Mouse (Mus musculus) gastrocnemius, adult 18-20 months (tissue): Measurements from ENCODE around the gene Pgap3. TPM values are rescaled to one million over a fixed set of nuclear protein-coding genes. Genes with fewer than 3 reads are reported as not detected.

Experiments used
- DNase-seq: peaks from one replicate; pipeline ENCODE4 v3.0.0; 2021; ENCODE audit warnings: low spot score
- total RNA-seq, 2 experiments: library from RNA; stranded (reverse); gene quantifications; 2 replicates each; pipeline ENCODE4 v1.2.3; 2021

The Pgap3 gene
- total RNA-seq, 2 experiments from 2014 or later, result 2.3 to 3.7 TPM

- DNase-seq, result no peak
Measured at GRCm38 (mm10) chr11:98357396-98358160, 42.7 kb downstream of the Pgap3 start.

DNA sequence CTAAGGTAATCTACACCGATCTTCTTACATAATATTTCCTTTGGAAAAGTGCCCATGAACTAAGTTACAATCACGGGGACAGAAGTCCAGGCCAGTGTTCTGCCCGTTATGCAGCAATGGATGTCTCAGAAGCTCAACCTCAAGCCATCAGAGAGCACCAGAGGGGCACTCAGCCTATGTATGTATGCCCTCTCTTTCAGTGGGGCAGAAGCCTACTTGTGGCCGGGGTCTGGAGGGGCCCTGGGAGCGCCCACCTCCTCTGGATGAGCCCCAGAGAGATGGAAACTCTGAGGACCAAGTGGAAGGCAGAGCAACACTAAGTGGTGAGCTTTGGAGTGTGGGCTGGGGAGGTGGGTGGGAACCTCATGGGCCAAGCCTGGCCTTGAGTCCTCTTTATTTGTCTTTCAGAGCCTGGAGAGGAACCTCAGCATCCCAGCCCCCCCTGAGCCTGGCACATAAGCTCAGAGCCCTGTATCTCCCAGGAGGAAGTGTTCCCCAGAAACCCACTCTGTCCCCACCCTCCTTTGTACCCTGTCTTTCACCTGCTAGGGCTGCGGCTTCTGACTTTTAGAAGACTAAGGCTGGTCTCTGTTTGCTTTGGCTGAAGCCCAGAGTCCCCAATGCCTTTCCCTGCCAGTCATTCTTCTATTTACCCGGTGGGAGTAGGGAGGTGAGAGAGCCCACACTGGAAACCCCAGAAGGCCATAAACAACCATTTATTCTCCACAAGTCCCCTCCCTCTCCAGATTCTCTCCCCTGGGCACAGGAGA lies 43.5 kb downstream of the Pgap3 start:
- DNase-seq, result no peak

DNA sequence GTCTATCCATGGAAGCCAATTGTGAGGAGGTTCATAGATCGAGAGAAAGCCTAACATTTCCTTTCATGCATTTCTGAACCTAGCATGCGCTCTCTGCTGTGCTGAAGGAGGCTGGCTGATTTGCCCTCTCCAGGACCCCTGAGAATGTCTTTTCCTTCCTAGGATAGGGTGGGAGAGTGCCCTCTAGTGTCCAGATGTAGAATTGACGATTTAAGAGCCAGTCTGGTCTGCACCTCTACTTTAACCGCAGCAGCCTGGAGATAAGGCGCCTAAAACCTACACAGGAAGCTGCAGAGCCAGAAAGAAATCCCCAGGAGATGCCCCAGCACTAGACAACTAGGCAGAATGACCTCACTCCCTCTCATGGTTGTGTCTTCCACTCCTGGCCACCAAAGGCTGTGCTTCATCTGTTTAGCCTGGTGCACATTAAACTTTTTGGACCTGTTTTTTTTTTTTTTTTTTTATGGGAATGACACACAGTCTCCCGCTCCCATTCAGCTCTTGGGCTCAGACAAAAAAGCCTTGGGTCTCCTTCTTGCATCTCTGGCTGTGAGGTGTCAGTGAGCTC lies 44.5 kb downstream of the Pgap3 start:
- DNase-seq, result no peak

DNA sequence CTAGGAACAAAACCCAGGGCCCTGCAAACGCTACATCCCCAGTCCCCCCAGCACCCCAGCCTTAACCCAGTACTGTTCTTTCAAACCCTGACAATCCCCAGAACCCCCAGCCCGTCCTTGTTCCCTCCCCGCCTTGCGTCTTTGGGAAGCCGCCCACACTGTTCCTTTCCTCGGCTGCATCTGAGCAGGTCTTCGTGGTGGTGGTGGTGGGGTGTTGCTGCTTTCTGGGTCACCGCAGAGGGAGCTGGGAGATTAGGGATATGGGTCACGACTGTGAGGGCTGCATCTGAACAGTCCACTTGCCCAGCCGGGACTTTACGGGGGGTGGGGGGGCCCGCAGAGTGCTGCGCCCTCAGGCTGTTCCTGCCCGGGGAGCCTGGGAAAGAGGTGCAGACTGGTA lies 45.8 kb downstream of the Pgap3 start:
- DNase-seq, result no peak

DNA sequence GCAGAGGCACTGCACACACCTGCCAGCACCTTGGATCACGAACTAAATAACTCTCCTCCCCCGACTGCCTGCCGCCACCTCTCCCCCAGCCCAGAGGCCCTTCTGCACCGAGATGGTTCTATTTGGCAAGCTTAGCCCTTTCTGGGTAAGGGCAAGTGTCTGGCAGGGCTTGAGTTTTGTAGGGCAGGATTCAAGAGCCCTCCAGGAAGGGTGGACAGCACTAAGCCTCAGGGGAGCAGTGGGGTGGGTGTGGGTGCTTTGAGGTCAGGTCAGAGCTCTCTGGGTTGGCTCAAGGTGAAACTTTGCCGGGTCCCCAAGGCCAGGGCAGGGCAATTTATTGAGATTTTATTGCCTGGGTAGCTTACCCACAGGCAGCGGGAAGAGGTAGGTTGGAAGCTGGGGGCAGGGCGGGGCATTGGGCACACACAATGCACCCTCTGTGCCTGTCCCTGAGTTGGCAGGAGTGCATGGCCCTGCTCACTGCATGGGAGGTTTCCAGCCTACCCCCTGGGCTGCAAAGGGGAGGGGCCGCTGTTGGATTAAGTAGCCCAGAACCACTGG lies 46.6 kb downstream of the Pgap3 start:
- DNase-seq, result no peak

DNA sequence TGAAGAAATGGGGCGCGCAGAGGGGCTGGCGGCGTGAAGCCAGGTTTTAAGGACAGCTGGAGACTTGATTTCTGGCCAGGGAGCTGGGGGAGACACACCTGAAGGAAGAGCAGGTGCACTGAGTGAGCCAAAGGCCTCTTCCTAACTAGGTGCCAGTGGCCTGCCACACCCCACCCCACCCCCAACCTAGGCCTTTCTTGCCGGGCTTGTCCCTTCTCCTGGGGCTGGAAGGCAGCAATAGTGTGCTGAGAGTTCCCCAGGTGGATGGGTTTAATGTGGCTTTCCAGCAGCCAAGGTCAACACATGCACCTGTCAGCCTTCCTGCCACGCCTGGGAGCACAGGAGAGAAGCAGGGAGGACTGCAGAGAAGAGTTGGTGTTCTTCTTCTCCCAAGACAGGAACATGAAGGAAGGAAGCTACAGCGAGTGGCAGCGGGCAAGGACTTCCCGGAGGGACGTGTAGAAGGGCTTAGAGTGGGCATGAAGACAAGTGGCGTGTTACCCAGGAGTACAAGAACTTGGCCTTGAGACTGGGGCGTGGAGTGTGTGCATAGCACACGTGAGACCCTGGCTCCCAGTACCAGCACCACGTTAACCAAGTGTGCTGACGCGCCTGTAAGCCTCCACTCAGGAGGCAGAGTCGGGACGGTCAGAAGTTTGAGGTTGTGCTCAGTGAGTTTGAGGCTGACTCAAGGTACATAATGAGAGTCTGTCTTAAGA lies 47.9 kb downstream of the Pgap3 start:
- DNase-seq, result no peak

DNA sequence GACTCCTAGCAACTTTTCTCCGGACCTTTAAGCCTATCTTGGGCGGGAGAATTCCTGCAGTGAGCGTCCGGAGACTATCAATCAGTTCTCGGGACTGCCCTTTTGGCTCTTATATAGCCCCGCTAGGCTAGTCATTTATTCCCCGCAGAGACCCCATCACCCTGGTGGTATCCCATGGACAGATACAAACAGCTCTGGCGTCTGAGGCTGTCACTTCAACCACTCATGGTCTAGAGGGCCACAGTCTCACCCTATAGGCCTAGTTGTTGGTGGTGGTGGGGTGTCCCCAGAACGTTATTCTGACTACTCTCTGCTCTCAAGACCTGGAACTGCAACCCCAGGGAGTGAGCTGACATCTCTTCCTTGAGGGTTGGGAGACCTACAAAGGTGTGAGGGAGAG lies 51.0 kb downstream of the Pgap3 start:
- DNase-seq, result no peak

- DNase-seq, result peak; percentile 37
Measured at GRCm38 (mm10) chr11:98348083-98348961, 52.0 kb downstream of the Pgap3 start, which contains the start of gene Ppp1r1b. Gene Ppp1r1b, plus strand, starts transcription at chr11:98348404.

GRCm38 (mm10) chr11:98347385-98348082 lies 52.8 kb downstream of the Pgap3 start:
- no peak for DNase-seq

GRCm38 (mm10) chr11:98346168-98346567 lies 54.1 kb downstream of the Pgap3 start:
- no peak for DNase-seq

GRCm38 (mm10) chr11:98345253-98345652 lies 55.0 kb downstream of the Pgap3 start:
- peak; percentile 72 for DNase-seq

GRCm38 (mm10) chr11:98342000-98342945 lies 58.0 kb downstream of the Pgap3 start:
- DNase-seq, result peak; percentile 95

DNA sequence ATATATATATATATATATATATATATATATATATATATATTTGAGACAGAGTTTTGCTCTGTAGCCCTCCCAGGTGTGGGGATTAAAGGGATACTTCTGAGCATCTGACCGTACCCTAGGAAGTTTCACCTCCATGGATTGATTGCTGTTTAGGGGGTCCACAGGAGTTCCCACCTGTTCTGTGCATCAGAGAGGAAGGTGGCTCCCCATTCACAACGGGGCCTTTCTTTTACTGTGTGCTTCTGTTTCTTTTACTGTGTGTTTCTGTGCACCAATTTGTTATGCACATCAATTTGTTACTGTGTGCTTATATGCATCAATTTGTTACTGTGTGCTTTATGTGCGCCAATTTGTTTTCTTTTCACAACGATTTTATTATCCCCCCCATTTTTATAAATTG lies 59.1 kb downstream of the Pgap3 start:
- no peak for DNase-seq

DNA sequence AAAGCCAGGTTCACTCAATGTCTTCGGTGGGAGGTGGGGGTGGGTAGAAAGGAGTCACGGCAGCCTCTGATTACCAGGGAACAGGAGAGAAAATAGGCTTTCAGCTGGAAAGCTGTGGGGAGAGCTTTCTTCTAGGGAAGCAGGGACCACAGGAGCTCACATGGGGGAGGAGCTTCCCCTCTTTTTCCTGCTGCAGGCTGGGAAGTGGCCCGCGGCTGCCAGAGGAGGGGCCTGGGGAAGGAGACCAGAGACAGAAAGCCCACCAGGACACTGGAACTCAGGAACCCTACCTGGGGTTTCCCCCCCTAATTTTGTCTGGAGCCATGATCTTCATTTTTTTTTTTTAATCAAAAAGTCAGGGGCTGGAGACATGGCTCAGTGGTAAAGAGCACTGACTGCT lies 59.7 kb downstream of the Pgap3 start:
- DNase-seq, result no peak

GRCm38 (mm10) chr11:98339679-98340287 lies 60.5 kb downstream of the Pgap3 start:
- no peak for DNase-seq

DNA sequence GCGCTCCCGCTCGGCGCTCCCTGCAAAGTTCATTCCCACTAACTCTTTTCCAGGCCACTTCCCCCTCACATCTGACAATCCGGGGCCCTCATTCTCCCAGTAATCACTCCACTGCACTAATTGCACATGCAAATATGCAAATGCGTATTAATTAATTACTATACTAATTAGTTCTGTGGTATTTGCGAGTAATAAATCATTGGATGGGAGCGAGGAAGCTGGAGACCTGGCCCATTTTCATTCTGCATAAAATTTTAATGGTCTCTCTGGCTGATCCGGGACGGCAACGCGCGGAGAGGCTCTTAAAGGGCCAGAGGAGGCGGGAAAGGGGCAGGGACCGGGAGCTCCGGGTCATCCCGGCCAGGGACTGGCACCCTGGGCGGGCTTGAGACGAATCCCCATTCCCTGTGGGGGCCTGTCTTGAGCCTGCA lies 61.2 kb downstream of the Pgap3 start:
- no peak for DNase-seq
